Mouse (Mus musculus) ovary, postnatal 10 days (tissue): ENCODE measurements around the gene Acsf3.

ENCODE experiments used
- DNase-seq: peaks from one replicate; pipeline ENCODE4 v3.0.0; 2022; ENCODE audit warnings: low spot score

The Acsf3 gene

DNA sequence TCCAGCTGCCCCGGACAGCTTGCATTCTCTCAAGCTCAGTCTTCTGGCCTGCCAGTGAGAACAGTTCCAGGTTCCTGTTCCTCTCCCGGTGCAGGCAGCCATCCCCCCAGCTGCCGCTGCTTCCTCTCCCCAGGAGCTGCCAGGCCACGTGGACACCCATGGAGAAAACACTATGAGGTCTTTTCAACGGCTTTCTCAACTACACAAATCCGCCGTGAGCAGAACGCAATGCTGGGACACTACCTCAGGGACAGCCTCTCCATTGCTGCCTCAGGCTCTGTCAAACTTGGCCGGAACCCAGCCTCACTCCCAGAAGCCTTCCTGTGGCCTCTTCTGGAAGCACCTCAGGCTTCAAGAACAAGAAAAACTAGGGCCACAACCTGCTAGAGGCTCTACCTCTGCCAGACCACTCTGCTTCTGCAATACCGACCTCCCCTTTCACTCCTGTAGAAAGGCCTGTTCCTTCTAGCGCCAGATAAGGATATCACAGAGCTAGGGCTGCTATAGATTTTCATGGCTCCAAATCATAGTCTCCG lies 12.5 kb upstream of the Acsf3 start:
- DNase-seq, result no peak

DNA sequence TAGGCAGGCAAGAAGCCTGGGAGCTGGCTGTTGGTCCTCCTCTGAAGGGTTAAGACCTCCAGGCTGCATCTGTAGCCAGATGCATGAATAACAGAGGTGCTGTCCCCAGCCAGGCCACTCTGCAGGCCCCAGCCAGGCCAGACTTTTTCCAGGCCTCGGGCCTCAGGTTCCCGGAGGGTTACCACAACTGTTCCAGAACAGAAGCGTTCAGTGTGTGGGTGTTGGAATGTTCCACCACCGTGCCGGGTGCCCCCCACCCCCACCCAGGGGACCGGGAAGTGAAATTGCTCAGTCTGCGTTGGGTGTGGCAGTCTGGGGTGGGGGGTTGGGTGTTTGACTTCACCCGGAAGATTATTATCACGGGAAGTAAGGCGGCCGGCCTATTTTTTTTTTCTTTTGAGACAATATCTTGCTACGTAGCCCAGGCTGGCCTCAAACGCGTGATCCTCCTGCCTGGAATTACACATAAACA lies 12.0 kb upstream of the Acsf3 start:
- no peak for DNase-seq

DNA sequence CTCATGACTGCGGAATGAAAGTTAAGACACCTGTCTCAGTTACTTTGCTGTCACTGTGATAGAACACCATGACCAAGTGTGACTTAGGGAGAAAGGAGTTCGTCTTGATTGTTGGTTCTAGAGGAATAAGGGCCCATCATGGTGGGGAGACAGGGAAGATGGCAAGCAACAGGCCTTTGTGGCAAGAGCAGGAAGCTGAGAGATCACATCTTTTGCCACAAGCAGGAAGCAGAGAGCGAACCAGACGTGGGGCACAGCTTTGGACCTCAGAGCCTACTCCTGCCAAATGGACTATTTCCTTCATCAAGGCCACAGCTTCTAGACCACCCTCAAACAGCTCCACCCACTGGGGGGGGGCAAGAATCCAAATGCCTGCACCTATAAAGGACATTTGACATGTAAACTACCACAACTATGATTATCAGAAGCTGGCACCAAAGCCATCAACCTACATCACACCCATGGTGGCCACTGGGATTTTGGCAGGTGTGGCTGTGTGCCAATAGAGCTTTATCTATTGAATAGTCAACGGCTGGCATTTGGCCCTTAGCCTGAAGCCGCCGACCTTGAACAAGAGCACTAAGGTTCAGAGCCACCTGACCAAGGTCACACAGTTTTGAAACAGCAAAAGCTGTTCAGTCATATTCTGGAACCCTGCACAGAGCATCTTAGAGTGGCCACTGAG lies 10.4 kb upstream of the Acsf3 start:
- DNase-seq, result no peak

DNA sequence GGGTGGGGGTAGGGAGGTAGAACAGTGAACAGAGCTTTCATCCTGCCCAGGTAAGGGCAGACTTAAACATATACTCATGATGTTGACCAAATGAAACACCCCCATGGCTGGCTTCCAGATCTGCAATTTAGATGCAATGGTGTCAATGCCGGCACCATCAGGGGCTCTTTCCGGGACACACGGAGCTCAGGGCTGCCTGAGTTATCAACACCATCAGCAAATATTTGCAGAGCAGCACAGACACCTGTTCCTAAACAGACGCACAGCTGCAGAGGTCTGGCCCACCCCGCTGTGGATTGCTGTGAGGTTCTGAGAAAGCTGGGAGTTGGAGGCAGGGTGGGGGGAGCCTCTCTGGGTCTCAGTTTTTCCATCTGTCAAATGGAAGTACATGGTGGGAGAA lies 9.1 kb upstream of the Acsf3 start:
- no peak for DNase-seq

DNA sequence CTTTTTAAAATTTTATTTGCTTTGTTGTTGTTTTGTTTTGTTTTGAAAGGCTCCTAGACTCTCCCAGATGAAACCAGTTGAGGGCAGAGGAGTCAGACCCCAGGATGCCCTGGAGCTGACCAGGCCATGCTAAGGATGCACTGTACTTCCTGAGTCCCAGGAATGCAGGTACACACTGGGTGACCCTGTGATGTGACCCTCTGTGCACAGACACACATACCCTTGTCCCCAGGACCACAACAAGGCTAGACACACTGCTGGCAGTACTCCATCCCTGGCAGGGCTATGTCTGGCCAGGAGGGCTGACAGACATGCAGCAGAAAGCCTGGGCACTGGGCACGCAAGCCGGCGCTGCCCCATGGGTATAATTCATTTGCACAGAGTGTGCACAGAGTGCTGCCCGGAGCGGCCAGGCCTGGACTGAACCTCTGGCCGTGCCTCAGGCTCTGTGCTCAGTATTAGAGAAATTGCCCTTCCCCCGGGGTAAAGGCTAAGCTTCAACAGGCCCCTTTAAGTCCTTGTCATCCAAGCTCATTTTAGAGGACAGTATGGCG lies 8.6 kb upstream of the Acsf3 start:
- DNase-seq, result no peak

DNA sequence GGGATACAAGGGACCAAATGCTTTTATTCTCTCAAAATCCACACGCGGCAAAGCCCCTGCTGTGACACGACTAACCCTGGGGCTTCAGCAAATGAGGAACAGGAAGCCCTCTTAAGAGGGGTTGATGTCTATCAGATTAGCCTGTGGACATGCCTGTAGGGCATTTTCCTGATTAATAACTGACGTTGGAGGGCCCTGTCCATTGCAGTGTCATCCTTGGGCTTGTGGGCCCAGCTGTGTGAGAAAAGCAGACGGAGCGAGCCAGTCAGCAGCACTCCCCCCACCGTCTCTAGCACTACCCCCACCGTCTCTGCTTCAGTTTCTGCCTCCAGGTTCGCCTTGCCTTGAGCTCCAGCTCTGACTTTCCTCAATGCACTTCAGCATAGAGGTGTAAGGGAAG lies 8.1 kb upstream of the Acsf3 start:
- DNase-seq, result no peak

DNA sequence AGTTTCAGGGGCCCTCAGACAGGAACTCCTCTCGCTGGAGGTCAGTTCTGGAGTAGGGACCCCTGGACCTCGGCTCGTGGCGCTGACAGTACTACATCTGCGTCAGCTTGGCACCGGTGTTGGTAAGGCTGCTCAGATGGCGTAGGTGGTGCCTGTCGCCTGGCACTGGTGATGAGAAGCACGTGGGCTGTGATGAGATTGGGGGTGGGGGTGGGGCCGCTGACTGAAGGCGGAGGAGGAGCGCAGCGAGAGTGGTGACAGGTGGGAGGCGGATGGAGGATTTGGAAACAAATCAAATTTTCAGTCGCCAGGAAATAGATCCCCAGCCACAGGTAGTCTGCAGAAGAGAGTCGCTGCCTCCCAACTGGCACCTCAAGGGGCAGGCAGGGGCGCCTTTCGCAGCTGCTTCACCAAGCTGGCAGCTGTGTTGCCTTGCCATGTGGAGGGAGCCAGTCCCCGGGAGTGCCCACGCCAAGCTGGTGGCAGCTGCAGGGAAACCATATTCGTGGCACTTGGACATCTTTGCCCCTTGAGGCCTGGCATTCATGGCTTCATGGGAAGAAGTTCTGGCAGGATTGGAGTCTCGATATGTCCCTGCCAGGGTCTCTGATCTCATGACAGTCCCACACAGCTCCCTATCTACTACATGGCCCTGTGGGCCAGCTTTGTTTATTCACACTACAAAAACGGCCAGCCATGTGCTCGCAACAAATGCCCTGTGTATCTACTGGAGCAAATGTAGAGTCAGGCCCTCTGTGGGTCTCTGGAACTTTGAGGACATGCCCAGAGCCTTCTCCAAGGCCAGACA lies 5.8 kb upstream of the Acsf3 start:
- no peak for DNase-seq

DNA sequence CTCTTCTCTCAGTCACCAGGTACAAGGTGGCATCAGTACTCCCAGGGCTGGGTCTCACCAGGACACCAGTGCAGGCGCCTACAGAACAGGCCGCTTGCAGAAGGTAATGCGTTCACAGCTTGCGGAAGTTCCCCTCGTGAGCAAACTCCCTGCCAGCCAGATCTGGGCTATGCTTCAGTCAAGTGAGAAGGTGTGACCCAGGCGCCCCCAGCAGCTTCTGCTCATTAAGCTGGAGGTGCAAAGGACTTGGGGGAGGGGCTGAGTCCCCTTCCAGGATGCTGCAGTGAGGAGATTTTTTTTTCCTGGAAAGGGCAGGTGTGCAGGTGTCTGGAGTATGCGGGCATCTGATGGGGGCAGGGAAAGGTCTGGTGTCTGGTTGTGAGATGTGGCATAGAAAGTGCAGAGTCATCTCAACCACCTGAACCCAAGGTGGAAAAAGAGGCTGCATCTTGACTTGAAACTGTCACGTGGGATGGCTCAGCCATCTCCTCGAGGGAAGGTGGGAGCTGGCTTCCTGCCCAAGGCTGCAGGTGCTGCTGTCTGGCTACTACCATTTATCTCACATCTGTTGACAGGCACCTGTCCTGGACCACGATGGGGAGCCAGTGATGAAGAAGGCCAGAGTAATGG lies 2.7 kb upstream of the Acsf3 start:
- DNase-seq, result no peak

DNA sequence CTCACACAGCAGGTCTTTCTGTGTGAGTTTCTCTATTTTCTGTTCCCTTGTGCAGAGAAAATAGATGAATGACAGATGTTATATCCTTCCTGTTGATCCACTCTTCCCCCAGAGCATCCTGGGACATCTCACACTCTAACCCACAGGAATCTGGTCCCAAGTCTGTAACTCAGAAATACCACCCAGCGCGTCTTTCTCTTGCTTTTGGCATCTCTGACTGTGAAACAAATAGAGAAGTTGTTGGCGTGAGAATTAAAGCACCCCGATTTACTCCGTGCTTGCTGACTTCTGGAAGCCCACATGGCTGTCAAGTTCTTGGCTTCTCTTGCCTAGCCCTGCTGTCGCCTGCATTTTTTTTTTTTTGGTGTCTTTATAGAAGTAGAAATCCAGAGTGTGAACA lies 2.4 kb downstream of the Acsf3 start:
- no peak for DNase-seq

DNA sequence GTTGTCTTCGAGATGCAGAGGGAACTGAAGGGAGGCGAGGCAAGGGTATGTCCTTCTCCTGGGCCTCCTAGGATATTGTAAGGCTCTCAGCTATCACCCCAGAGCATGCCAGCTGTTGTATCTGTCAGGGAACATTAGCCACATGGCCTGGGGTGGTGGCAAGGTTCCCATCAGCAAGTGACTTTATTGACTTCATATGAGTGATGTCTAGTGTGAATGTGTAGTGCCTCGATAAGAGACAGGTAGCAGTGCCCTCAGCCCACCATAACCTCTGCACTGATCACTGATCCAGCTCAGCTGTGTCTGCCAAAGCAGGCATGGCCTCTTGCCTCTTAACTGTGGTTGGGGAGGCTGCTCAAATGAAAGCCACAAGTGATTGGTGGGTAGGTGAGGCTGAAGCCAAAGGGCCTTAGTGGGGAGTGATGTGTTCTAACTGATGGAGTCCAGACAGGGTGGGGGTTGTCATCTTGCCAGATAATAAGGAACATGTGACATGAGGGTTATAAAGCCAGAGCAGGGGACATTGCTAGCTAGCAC lies 3.5 kb downstream of the Acsf3 start:
- DNase-seq, result no peak

DNA sequence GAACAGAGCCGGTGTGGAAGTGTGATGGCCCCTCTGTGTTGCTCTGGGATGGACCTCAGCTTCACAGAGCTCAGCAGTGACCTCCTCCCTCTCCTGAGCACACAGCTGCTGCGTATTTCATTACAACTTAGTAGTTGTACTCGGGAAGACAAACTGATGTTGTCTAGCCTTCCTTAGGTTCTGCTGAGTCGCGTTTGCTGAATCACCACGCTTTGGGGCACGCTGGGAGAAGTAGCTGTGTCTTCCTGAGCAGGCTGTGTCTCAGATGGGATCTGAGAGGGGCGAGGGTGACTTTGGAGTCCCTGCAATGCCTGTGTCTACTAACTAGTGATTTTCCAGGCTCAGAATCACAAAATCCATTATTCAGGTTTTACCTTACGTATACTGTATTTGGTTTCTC lies 4.0 kb downstream of the Acsf3 start:
- no peak for DNase-seq

DNA sequence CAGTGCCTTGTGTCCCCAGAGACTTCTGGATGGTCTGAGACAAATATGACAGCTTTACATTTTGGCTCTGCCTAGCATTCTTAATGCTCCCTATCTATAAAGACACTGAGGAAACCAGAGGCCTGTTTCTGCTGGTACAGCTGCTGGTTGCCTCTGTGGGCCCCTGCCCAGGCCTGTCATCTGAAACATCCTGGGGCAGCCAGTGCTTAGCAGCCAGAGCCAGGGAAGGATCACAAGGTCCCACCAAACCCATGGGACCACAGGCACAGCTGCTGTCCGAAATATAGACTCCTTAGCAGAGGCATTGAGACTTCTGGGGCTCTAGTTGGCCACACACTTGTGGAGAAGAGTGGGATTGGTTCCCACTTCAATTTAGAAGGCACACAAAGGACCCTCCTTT lies 9.5 kb downstream of the Acsf3 start:
- no peak for DNase-seq

DNA sequence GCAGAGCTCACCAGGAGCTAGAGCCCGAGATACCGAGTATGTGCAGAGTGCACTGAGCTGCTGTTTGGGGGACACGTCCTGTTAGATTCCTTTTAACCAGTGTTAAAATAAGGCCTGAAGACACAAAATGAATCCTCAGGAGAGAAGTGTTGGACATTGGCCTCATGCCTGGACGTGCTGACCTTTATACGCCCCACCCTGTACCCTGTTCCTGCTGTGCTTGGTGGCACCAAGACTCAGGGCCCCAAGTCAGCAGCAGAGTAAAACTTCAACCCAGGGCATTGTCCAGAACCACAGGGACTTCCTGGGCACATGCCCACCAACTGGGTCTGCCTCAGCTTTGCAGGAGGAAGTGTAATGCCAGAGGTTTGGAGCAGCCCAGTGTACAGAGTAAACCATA lies 14.5 kb downstream of the Acsf3 start:
- DNase-seq, result no peak

DNA sequence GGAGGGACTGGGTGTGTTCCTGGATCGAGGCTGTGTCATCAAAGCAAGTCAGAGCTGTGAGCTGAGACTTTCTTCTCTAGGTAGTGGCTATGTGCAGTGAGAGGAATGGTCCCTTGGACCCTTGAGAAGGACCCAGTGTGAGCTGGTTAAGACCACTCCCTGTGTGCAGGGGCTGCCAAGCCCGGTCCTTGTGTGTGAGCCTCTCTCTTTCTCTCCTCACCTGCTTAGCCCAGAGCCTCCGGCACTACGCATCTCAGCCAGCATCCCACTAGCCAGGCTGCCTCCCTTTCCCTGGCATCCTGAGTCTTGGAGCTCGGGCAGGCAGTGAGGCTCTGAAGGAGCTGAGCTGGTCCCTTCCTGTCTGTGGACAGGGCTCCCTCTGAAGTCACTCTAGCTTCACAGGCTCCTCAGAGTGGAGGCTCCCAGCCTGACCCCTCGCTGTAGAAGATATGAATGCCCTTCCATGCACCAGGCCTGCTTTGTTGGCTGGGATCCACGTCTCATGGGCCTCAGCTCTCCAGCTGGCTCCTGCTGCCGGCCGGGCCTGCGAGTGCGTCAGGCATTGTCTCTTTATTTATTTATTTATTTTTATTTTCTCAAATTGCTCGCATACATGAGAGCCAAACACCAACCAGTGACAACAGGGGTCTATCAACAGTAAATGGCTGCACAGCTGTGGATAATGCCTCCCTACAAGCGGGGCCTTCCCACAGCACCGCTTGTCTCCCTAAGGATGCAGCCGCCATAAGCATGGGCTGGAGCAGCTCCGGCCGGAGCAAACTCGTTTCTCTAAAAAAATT lies 18.3 kb downstream of the Acsf3 start:
- DNase-seq, result no peak

DNA sequence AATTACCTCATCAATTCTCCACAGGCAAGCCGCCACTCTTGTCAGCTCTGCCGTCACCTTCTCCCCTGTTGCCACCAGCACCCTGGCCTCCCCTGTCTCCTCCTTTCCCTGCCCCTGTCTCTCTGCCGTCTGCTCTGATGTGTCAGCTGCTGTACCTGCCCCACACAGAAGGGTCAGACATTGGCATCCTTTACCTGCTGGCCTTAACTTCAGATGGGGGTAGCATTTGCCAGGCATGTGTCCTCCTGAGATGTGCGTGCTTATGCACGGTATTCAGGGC lies 18.8 kb downstream of the Acsf3 start:
- DNase-seq, result no peak

DNA sequence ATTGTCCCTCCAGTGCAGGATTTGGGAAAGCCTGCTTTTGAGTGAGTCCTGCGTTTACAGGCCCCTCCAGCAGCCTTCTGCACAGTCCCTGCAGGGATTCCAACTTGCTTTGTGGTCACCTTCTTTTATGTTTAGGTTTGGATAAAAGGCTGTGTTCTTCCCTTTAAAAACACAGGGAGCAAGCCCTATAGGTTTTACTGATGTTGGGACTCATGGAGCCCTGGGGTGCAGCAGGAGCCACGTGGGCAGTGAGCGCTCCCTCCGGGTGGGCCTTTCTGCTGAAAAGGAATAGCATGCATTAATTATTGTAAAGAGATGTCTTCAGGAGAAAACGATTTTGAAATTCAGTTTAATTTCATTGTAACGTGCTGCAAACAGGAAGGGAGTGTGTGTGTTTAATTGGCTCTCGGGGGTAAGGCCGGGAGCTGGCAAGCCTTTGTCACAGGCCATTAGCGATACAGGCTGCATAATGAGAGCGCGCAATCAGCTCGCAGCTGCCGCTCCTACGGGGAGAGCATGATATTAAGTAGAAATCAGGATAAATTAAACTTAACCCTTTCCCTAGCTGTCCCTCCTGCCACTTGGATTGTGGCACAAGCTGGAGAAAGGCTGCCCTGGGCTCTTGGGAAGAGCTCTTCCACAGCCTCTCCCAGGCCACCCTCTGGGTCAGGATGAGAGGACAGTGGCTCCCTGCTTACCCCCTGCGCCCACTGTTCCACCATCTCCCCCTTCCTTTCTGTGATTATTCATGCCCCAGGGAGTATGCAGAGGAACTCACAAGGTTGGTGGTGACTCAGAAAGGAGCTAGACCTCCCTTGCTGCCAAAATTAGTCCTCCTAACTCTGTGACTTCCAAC lies 28.8 kb downstream of the Acsf3 start:
- DNase-seq, result no peak

DNA sequence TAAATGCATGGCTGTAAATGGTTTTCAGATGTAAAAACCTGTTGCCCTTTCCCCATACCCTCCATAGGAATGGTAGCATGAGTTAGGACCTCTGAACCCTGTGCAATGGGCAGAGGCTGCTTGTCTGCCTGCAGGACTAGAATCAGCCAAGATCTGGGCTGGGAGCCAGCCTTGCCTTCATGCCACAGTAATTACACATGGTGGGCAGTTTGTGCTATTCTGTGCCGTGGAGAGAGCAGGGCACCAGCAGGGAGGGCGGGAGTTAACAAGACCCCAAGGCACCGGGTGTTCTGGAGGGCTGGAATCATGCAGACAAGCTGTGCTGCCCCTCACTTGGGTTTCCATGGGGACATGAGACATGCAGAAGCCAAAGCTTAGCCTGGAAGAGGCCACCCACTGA lies 30.1 kb downstream of the Acsf3 start:
- no peak for DNase-seq

DNA sequence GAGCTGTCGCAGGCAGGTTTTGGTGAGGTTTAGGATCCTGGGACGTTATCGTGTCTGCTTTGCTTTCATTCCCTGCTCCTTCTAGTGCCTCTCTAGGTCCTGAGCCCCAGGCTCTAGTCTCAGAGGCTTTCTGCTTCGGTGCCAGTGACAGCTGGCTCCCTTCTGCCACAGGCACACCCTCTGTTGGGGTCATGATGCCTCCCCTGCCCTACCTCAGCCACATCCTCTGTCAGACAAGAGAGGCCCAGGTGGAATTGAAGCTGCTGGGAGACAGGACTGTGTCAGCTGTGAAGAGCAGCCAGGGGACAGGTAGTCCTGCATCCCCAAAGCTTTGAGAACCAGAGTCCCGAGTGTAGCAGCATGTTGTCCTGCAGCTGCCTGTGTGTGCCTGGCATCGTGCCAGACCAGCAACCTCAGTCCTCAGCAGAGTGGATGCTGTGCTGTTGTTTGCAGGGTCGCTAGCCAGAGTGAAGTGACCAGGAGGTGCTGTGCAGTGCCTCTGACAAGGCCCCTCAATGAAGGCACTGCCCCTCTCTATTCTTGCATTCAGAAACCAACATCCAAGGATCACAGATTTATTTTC lies 31.8 kb downstream of the Acsf3 start:
- DNase-seq, result no peak

DNA sequence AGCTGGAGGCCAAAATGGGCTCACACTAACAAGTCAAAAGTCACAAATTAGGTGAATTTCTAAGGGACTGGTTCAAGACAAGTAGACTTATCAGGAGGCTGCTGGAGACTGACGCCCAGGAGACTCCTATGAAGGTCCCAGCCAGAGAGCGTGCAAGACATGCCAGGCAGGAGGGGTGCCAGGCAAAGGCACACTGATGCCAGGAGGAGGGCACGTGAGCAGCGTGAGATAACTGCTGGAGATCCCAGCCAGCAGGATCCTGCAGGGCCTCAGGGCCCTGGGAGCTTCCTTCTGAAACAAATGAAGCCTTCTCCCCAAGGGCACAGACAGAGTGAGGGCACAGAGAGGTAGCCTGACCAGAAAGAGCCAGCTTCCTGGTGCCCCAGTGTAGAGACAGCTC lies 32.6 kb downstream of the Acsf3 start:
- no peak for DNase-seq

DNA sequence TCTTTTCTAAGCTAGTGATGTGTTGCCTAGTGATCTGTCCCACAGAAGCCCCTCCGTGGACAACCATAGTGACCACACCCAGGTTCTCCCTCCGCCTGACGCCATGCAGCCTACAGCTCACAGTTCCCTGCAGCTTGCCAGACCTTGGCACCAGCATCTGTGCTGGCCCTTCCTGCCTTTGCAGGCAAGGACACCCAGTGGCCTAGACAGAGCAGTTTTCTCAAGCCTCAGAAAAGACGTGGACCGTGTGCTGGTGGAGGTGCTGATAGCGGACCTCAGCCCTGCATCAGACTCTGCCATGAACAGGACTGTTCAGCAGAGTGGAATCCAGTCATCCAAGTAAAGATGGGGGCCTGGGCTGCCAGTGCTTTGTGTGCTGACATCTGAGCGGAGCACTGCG lies 35.1 kb downstream of the Acsf3 start:
- no peak for DNase-seq
